Mouse (Mus musculus): Measurements from ENCODE around the gene Usp30. TPM values are rescaled to one million over a fixed set of nuclear protein-coding genes. Genes with fewer than 3 reads are reported as not detected.
A peak's percentile ranks its signal among the peaks of the same experiment; 100 is the strongest.

Gene Usp30
- polyA plus RNA-seq, 1 experiment from 2014 or later = 15.8 TPM

DNA sequence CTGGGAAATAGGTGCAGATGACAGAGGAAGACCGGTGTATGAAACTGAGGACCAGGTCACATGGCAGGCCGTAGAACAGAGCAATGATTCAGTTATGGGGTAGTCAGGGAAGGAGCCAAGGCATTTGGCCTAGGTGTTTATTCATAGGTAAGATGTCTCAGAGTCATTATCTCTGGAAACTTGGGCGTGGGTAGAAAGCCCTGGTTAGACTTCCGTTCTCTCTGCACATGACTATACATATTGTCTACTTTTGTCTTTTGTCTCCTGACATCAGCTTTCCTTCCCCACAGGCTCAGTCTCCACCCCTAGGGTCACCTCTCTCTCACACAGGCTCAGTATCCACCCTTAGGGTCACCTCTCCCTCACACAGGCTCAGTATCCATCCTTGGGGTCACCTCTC lies 21.5 kb upstream of the Usp30 start:
- H3K27ac ChIP-seq = no peak overlapping the region
- 89% methylated on average over 4 of the region's 4 CpGs for WGBS
- ATAC-seq (ENCODE audit: low FRiP score) = no peak
- peaks cover 16% of the 10 kb centered on the region for H3K4me1 ChIP-seq
- no peak overlapping the region for H3K9ac ChIP-seq
- no peak overlapping the region for H3K4me2 ChIP-seq
- H3K27me3 ChIP-seq = 0 out of 2 replicates have a peak, but pooled peaks cover 4% of the 10 kb centered on the region
- peaks cover 3% of the 10 kb centered on the region; the same call in 1 of the 2 replicates for H3K36me3 ChIP-seq (replicated peaks)
- H3K9me3 ChIP-seq = no peaks in the 10 kb centered on the region
- H3K4me3 ChIP-seq (replicated peaks) = no peak overlapping the region

DNA sequence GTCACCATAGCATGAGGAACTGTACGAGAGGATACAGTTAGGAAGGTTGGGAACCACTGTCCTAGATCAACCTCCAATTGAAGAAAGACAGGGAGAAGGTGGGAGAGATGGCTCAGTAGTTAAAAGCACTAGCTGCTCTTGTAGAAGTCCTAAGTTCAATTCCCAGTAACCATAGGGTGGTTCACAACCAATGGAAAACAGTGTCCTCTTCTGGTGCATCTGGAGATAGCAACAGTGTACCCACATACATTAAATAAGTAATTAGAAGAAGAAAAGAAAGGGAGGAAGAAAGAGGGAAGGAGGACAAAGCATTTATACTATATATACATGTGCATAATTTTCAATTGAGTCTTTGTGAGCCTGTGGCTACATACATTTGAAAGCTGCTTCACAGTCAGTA lies 20.1 kb upstream of the Usp30 start:
- WGBS = 64% methylated on average over 1 of the region's 1 CpGs
- peaks cover 3% of the 10 kb centered on the region; the same call in 1 of the 2 replicates for H3K36me3 ChIP-seq (replicated peaks)
- peaks cover 18% of the 10 kb centered on the region for H3K4me1 ChIP-seq
- no peak overlapping the region for H3K4me2 ChIP-seq
- no peak overlapping the region for H3K9ac ChIP-seq
- 0 out of 2 replicates have a peak, but pooled peaks cover 4% of the 10 kb centered on the region for H3K27me3 ChIP-seq
- no peak overlapping the region for H3K27ac ChIP-seq
- H3K4me3 ChIP-seq (replicated peaks) = no peak overlapping the region
- no peak for ATAC-seq (ENCODE audit: low FRiP score)
- no peaks in the 10 kb centered on the region for H3K9me3 ChIP-seq

DNA sequence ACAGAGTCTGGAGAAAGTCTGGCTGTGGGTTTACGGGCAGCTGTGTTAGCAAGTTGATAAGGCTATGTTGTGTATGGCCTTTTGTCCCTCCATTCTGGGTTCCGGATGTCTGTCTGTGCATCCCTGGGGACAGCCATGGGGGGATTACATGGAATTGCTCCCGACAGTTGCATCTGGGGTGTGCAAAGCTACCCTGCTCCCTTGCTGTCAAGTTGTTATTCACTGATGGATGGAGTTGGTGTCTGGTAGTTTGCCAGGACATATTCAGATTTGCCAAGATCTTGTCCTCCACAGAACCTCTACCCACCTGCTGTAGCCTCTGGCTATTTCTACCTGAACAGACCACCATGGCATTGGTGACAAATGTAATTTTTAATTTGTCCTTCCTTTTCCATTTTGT lies 19.1 kb upstream of the Usp30 start:
- no peak for ATAC-seq (ENCODE audit: low FRiP score)
- H3K9ac ChIP-seq = no peak overlapping the region
- 0 out of 2 replicates have a peak, but pooled peaks cover 4% of the 10 kb centered on the region for H3K27me3 ChIP-seq
- 86% methylated on average over 3 of the region's 3 CpGs for WGBS
- H3K4me1 ChIP-seq = peaks cover 11% of the 10 kb centered on the region
- H3K4me3 ChIP-seq (replicated peaks) = no peak overlapping the region
- no peak overlapping the region for H3K4me2 ChIP-seq
- no peak overlapping the region for H3K27ac ChIP-seq
- H3K9me3 ChIP-seq = no peaks in the 10 kb centered on the region
- peaks cover 5% of the 10 kb centered on the region; the same call in 1 of the 2 replicates for H3K36me3 ChIP-seq (replicated peaks)

DNA sequence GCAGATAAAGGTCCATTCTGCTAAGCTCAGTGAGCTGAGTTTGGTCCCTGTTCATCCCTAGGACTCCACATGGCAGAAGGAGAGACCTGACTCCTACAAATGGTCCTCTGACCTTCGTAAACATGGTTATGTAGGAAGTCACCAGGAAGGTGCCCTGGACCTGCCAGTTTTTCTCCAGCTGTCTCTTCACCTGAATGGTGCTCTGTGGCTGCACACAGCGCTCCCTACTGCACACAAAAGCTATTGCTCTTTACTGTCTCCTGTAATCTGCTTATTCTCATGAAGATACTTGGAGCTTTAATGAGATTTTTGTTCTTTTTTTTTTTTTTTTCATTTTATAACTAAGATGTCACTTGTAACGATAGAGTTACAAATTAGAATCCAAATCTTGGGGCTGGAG lies 18.7 kb upstream of the Usp30 start:
- Histone ChIP-seq H3K4me3 (replicated peaks) (no peak overlapping the region), H3K27ac (no peak overlapping the region), H3K27me3 (0 out of 2 replicates have a peak, but pooled peaks cover 4% of the 10 kb centered on the region), H3K4me1 (peaks cover 6% of the 10 kb centered on the region), H3K9ac (no peak overlapping the region), H3K9me3 (no peaks in the 10 kb centered on the region), H3K4me2 (no peak overlapping the region), H3K36me3 (replicated peaks) (peaks cover 5% of the 10 kb centered on the region; the same call in 1 of the 2 replicates)
- no peak for ATAC-seq (ENCODE audit: low FRiP score)
- 55% methylated on average over 3 of the region's 3 CpGs for WGBS

DNA sequence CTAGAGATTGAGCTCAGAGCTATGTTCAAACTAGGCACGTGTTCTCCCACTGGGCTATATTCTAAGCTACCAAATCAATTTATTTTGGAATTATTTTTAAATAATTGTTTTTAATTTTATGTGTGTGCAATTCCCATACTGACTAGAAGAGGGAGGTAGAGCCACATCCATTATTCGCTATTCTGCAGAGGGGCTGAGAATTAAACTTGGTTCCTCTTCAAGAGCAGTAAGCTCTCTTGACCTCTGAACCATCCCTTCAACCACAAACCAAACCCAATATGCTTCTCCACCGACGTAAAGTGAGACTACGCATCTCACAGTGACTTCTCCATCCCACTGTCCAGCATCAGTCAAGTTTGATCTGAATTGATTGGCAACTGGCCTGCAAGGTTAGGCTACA lies 18.1 kb upstream of the Usp30 start:
- ATAC-seq (ENCODE audit: low FRiP score) = no peak
- Histone ChIP-seq H3K9ac (no peak overlapping the region), H3K36me3 (replicated peaks) (peaks cover 5% of the 10 kb centered on the region; the same call in 1 of the 2 replicates), H3K4me1 (peaks cover 3% of the 10 kb centered on the region; the same call in 1 of the 2 replicates), H3K4me3 (replicated peaks) (no peak overlapping the region), H3K27ac (no peak overlapping the region), H3K27me3 (0 out of 2 replicates have a peak, but pooled peaks cover 4% of the 10 kb centered on the region), H3K4me2 (no peak overlapping the region), H3K9me3 (no peaks in the 10 kb centered on the region)
- WGBS = 82% methylated on average over 5 of the region's 5 CpGs

DNA sequence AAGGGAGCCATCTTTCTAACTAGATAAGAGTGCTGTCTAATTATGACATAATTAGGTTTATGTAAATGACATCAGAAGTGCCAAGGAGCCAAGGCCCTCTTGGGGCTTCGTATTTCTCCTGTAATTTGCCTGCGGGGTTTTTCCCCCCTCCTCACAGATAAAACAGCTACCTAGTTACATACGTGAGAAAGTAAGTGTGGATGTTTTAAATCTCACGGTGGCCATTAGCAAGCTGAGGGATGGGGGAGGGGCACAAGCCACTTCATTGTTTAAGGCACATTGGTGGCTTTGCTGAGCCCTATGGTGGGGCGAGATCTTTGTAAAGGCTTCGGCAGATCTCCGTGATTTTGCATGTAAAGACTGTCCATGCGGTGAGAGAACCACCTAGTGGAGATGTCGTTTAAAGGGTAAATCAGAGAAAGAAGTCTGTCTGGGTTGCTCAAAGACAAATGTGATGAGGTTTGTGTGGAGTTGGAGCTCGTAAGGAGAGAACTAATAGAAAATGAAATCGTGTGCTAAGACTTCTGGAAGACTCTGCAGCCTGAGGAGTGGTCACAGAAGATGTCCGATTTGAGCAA lies 16.4 kb upstream of the Usp30 start:
- WGBS = 56% methylated on average over 12 of the region's 12 CpGs
- Histone ChIP-seq H3K27ac (no peak overlapping the region), H3K27me3 (0 out of 2 replicates have a peak, but pooled peaks cover 2% of the 10 kb centered on the region), H3K9me3 (no peaks in the 10 kb centered on the region), H3K4me3 (replicated peaks) (no peak overlapping the region), H3K9ac (no peak overlapping the region), H3K36me3 (replicated peaks) (0 out of 2 replicates have a peak, but pooled peaks cover 5% of the 10 kb centered on the region), H3K4me2 (no peak overlapping the region), H3K4me1 (peaks cover 3% of the 10 kb centered on the region; the same call in 1 of the 2 replicates)
- ATAC-seq (ENCODE audit: low FRiP score) = no peak

DNA sequence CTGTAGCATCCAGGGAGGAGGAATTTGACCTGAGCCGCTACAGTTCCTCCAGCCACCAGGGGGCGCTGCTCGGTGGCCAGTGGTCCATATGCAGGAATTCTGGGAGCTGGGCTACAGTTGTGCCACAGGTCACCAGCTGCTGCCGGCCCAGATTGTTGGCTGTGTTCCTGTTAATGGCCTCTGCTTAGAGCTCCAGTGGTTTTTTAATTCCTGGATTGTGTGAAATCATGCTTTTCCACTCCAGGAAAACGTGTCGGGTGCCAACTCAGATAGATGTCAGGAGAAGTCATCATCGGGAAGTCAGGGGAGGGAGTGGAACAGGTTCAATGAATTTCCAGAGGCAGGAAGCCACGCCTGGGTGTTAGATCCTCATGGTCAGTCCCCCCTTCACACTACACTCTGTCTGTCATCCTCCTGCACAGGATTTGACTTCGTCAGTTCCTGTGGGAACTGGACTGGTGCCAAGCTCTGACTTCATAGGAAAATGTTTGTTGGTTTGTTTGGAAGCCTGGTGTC lies 13.0 kb upstream of the Usp30 start:
- no peak overlapping the region for H3K9ac ChIP-seq
- H3K36me3 ChIP-seq (replicated peaks) = 0 out of 2 replicates have a peak, but pooled peaks cover 2% of the 10 kb centered on the region
- H3K27me3 ChIP-seq = no peaks in the 10 kb centered on the region
- no peaks in the 10 kb centered on the region for H3K9me3 ChIP-seq
- H3K4me2 ChIP-seq = no peak overlapping the region
- ATAC-seq (ENCODE audit: low FRiP score) = no peak
- peaks cover 3% of the 10 kb centered on the region; the same call in 1 of the 2 replicates for H3K4me1 ChIP-seq
- no peak overlapping the region for H3K4me3 ChIP-seq (replicated peaks)
- H3K27ac ChIP-seq = no peak overlapping the region
- WGBS = 35% methylated on average over 9 of the region's 9 CpGs

DNA sequence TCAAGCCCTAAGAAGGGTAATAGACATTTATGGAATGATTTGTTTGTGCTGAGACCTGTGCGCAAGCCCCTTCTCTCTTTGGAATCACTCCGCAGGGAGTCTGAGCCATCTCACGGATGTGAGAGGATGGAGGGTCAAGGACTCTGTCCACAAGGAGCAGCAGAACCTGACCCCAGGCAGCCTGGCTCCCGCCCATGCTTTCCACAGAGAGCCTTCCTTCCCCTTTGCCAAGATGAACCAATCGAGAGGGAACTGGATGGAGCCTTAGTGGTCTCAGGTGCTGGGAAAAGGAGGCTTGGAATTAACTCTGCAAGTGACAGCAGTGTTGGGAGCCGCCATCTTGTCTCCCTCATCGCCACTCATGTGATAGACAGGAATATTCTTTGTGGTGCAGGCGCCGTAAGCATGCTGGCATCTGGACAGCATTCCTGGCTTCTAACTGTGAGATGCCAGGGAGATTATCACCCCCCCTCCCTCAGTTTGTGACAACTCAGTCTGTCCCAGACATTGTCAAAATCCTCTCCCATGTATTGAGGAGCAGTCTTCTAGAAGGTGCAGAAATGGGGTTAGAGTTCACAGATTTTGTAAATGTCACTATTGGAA lies 8.0 kb upstream of the Usp30 start:
- H3K36me3 ChIP-seq (replicated peaks) = 0 out of 2 replicates have a peak, but pooled peaks cover 5% of the 10 kb centered on the region
- no peaks in the 10 kb centered on the region for H3K27me3 ChIP-seq
- H3K4me1 ChIP-seq = no peaks in the 10 kb centered on the region; the same call in 1 of the 2 replicates
- WGBS = 78% methylated on average over 9 of the region's 9 CpGs
- no peak overlapping the region for H3K4me3 ChIP-seq (replicated peaks)
- H3K4me2 ChIP-seq = no peak overlapping the region
- no peak overlapping the region for H3K27ac ChIP-seq
- H3K9me3 ChIP-seq = no peaks in the 10 kb centered on the region
- no peak for ATAC-seq (ENCODE audit: low FRiP score)
- H3K9ac ChIP-seq = no peak overlapping the region

DNA sequence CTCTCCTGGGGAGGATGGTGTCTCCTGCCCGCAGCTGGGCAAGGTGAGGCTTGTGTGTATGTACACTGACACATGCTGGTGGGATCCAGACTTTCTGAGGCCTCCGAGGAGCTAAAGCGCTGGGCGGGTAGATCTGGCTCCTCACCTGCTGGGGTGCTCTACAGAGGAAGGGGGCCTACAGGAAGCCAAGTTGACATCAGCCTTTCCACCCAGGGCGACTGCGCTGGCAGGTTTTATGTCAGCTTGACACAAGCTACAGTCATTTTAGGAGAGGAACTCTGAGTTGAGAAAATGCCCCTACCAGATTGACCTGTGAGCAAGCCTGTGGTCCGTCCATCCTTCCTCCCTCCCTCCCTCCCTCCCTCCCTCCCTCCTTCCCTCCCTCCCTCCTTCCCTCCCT lies 3.6 kb upstream of the Usp30 start:
- no peaks in the 10 kb centered on the region for H3K9me3 ChIP-seq

DNA sequence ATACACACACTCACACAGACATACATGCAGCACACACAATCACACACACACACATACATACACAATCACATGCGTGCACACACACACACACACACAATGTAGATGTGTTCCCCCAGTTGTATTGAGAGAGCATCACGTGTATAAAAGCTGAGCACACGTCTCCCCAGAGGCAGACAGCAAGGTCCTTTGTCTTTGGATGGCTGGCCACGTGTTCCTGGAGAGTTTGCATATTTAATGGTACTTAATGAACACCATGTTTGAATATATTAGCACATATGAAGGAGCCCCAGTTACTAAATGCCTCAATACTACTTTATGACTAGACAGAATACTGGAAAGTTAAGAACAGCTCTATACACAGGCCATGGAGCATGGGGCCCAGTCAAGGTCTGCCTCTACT lies 1.3 kb upstream of the Usp30 start:
- Histone ChIP-seq H3K36me3 (replicated peaks) (0 out of 2 replicates have a peak, but pooled peaks cover 7% of the 10 kb centered on the region), H3K9ac (no peak overlapping the region), H3K27me3 (no peaks in the 10 kb centered on the region), H3K4me3 (replicated peaks) (no peak overlapping the region), H3K27ac (peak overlapping the region; percentile 25; the same call in 1 of the 2 replicates), H3K4me1 (no peaks in the 10 kb centered on the region), H3K9me3 (no peaks in the 10 kb centered on the region), H3K4me2 (no peak overlapping the region)
- no peak for ATAC-seq (ENCODE audit: low FRiP score)
- WGBS = 58% methylated on average over 4 of the region's 4 CpGs

More for the DNA sequence above, 3.6 kb upstream of the Usp30 start:
- H3K4me1 ChIP-seq = no peaks in the 10 kb centered on the region
- 69% methylated on average over 7 of the region's 7 CpGs for WGBS
- no peak overlapping the region for H3K9ac ChIP-seq
- no peak overlapping the region for H3K4me2 ChIP-seq
- H3K27me3 ChIP-seq = no peaks in the 10 kb centered on the region
- 0 out of 2 replicates have a peak, but pooled peaks cover 12% of the 10 kb centered on the region for H3K36me3 ChIP-seq (replicated peaks)
- ATAC-seq (ENCODE audit: low FRiP score) = no peak
- H3K4me3 ChIP-seq (replicated peaks) = no peak overlapping the region
- no peak overlapping the region for H3K27ac ChIP-seq

DNA sequence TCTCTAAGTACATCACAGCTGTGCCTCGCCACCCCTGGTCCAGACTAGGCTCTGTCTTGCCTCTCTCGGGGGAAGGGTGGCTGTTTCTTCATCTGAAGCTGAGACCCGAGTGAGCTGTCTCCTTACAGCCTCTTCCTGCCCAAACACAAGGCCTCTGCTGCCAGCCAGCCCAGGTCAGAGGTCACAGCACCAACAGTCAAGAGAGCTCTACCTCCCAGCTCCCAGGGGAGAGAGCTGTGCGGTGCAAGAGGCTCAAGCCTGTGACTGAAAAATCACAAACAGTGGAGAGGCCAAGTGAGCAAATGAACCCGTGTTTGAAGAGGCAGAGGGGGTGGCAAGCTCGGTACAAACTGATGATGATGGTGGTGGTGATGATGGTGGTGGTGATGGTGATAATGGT lies 1.3 kb downstream of the Usp30 start:
- H3K4me1 ChIP-seq = no peaks in the 10 kb centered on the region
- no peaks in the 10 kb centered on the region for H3K27me3 ChIP-seq
- no peak overlapping the region for H3K4me3 ChIP-seq (replicated peaks)
- no peak overlapping the region for H3K4me2 ChIP-seq
- no peak overlapping the region for H3K9ac ChIP-seq
- H3K27ac ChIP-seq = no peak overlapping the region
- no peak for ATAC-seq (ENCODE audit: low FRiP score)
- 54% methylated on average over 6 of the region's 6 CpGs for WGBS
- 0 out of 2 replicates have a peak, but pooled peaks cover 7% of the 10 kb centered on the region for H3K36me3 ChIP-seq (replicated peaks)
- no peaks in the 10 kb centered on the region for H3K9me3 ChIP-seq

DNA sequence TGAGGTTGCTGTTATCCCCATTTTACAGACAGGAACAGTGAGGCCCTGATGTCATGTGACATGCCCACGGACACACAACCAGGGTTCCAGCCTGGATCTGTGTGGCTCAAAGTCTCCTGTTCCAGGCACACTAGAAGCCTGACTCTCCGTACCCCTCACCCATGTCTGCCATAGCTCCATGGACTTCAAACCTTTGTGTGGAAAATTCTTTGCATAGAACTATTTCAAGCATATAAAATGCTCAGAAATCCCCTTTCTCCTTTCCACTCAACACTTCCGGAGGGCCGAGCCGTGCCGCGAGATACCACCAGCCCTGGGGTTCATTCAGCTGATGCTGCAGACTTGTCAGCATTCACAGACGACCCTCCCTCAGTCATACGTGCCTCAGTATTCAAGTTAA lies 2.3 kb downstream of the Usp30 start:
- ATAC-seq (ENCODE audit: low FRiP score) = no peak
- Histone ChIP-seq H3K36me3 (replicated peaks) (0 out of 2 replicates have a peak, but pooled peaks cover 7% of the 10 kb centered on the region), H3K27me3 (no peaks in the 10 kb centered on the region), H3K27ac (no peak overlapping the region), H3K9me3 (no peaks in the 10 kb centered on the region), H3K4me1 (peaks cover 6% of the 10 kb centered on the region; the same call in 1 of the 2 replicates), H3K9ac (no peak overlapping the region), H3K4me2 (no peak overlapping the region), H3K4me3 (replicated peaks) (no peak overlapping the region)
- 85% methylated on average over 9 of the region's 9 CpGs for WGBS

Data from forebrain, embryonic 12.5 days (tissue).